Mouse (Mus musculus): ENCODE measurements around the gene Hnrnpul1.

GRCm38 (mm10) chr7:25689603-25690021 is 64.9 kb downstream of the Hnrnpul1 start:
- no peak for TF ChIP-seq CTCF (IDR thresholded peaks at IDR 0.05; ENCODE audit: control insufficient read depth, insufficient read depth, insufficient replicate concordance, low read depth, low read length)
- no peak for TF ChIP-seq POLR2A (IDR thresholded peaks at IDR 0.05; ENCODE audit: control insufficient read depth, low read depth, low read length)

Data from testis, adult 2 months (tissue).